Mouse (Mus musculus): ENCODE results near the gene Ccnl1. TPM values are rescaled to one million over a fixed set of nuclear protein-coding genes. Genes with fewer than 3 reads are reported as not detected.

Ccnl1 gene
- polyA plus RNA-seq, 1 experiment from 2014 or later, result 129 TPM

GRCm38 (mm10) chr3:65944713-65945112 lies 13.3 kb downstream of the Ccnl1 start:
- Histone ChIP-seq H3K36me3 (ENCODE audit: insufficient read depth) (peaks cover 50% of the 10 kb centered on the region), H3K27me3 (ENCODE audit: insufficient read depth, low read length) (no peaks in the 10 kb centered on the region), H3K4me3 (ENCODE audit: low read depth, low read length) (no peak overlapping the region), H3K27ac (ENCODE audit: low read depth) (no peak overlapping the region), H3K9me3 (ENCODE audit: low read depth, low read length) (no peaks in the 10 kb centered on the region), H3K9ac (no peak overlapping the region), H3K4me2 (no peak overlapping the region), H3K4me1 (ENCODE audit: insufficient read depth) (no peaks in the 10 kb centered on the region)
- WGBS, result 80% methylated on average over 3 of the region's 3 CpGs
- DNase-seq (no peak), ATAC-seq (ENCODE audit: insufficient read depth) (peak; percentile 24; the same call in 1 of the 2 replicates)
- no peak for TF ChIP-seq CTCF (IDR thresholded peaks at IDR 0.05; ENCODE audit: low read depth)

- Histone ChIP-seq H3K4me2 (no peak overlapping the region), H3K9ac (no peak overlapping the region), H3K4me1 (ENCODE audit: insufficient read depth) (no peaks in the 10 kb centered on the region), H3K27ac (ENCODE audit: low read depth) (no peak overlapping the region), H3K9me3 (ENCODE audit: low read depth, low read length) (no peaks in the 10 kb centered on the region), H3K4me3 (ENCODE audit: low read depth, low read length) (no peak overlapping the region), H3K36me3 (ENCODE audit: insufficient read depth) (peaks cover 41% of the 10 kb centered on the region), H3K27me3 (ENCODE audit: insufficient read depth, low read length) (no peaks in the 10 kb centered on the region)
- ATAC-seq (ENCODE audit: insufficient read depth) (0 out of 2 replicates have a peak, but pooled peaks have one; percentile 28), DNase-seq (no peak)
- TF ChIP-seq CTCF (IDR thresholded peaks at IDR 0.05; ENCODE audit: low read depth), result no peak
- 69% methylated on average over 4 of the region's 4 CpGs for WGBS
These were observed 14.6 kb downstream of the Ccnl1 start for GRCm38 (mm10) chr3:65943453-65943852.

- Histone ChIP-seq H3K27ac (ENCODE audit: low read depth) (no peak overlapping the region), H3K4me2 (no peak overlapping the region), H3K9me3 (ENCODE audit: low read depth, low read length) (no peaks in the 10 kb centered on the region), H3K4me3 (ENCODE audit: low read depth, low read length) (no peak overlapping the region), H3K36me3 (ENCODE audit: insufficient read depth) (peaks cover 18% of the 10 kb centered on the region), H3K4me1 (ENCODE audit: insufficient read depth) (no peaks in the 10 kb centered on the region), H3K27me3 (ENCODE audit: insufficient read depth, low read length) (no peaks in the 10 kb centered on the region), H3K9ac (no peak overlapping the region)
- ATAC-seq (ENCODE audit: insufficient read depth), result no peak
- no peak for DNase-seq
- no peak for TF ChIP-seq CTCF (IDR thresholded peaks at IDR 0.05; ENCODE audit: low read depth)
- 79% methylated on average over 1 of the region's 1 CpGs for WGBS
These were observed 17.0 kb downstream of the Ccnl1 start for GRCm38 (mm10) chr3:65941052-65941451.

- Histone ChIP-seq H3K4me1 (ENCODE audit: insufficient read depth) (no peaks in the 10 kb centered on the region), H3K4me2 (no peak overlapping the region), H3K36me3 (ENCODE audit: insufficient read depth) (no peaks in the 10 kb centered on the region), H3K9ac (no peak overlapping the region), H3K9me3 (ENCODE audit: low read depth, low read length) (no peaks in the 10 kb centered on the region), H3K27me3 (ENCODE audit: insufficient read depth, low read length) (no peaks in the 10 kb centered on the region), H3K27ac (ENCODE audit: low read depth) (no peak overlapping the region), H3K4me3 (ENCODE audit: low read depth, low read length) (no peak overlapping the region)
- peak; percentile 63 for TF ChIP-seq CTCF (IDR thresholded peaks at IDR 0.05; ENCODE audit: low read depth)
- 10% methylated on average over 3 of the region's 3 CpGs for WGBS
- no peak for ATAC-seq (ENCODE audit: insufficient read depth)
- DNase-seq, result peak; percentile 75
These were observed 19.8 kb downstream of the Ccnl1 start for GRCm38 (mm10) chr3:65938211-65938610.

GRCm38 (mm10) chr3:65936384-65936783 lies 21.7 kb downstream of the Ccnl1 start:
- no peaks in the 10 kb centered on the region for H3K9me3 ChIP-seq (ENCODE audit: low read depth, low read length)
- H3K4me1 ChIP-seq (ENCODE audit: insufficient read depth), result no peaks in the 10 kb centered on the region
- WGBS, result 64% methylated on average over 12 of the region's 12 CpGs
- no peak overlapping the region for H3K9ac ChIP-seq
- H3K4me3 ChIP-seq (ENCODE audit: low read depth, low read length), result no peak overlapping the region
- no peak for TF ChIP-seq CTCF (IDR thresholded peaks at IDR 0.05; ENCODE audit: low read depth)
- no peak overlapping the region for H3K27ac ChIP-seq (ENCODE audit: low read depth)
- no peaks in the 10 kb centered on the region for H3K27me3 ChIP-seq (ENCODE audit: insufficient read depth, low read length)
- DNase-seq (no peak), ATAC-seq (ENCODE audit: insufficient read depth) (no peak)
- H3K36me3 ChIP-seq (ENCODE audit: insufficient read depth), result no peaks in the 10 kb centered on the region
- H3K4me2 ChIP-seq, result no peak overlapping the region

GRCm38 (mm10) chr3:65935153-65935552 lies 22.9 kb downstream of the Ccnl1 start:
- Histone ChIP-seq H3K4me2 (no peak overlapping the region), H3K36me3 (ENCODE audit: insufficient read depth) (no peaks in the 10 kb centered on the region), H3K27me3 (ENCODE audit: insufficient read depth, low read length) (no peaks in the 10 kb centered on the region), H3K4me1 (ENCODE audit: insufficient read depth) (no peaks in the 10 kb centered on the region), H3K9ac (no peak overlapping the region), H3K9me3 (ENCODE audit: low read depth, low read length) (no peaks in the 10 kb centered on the region), H3K27ac (ENCODE audit: low read depth) (no peak overlapping the region), H3K4me3 (ENCODE audit: low read depth, low read length) (no peak overlapping the region)
- DNase-seq (no peak), ATAC-seq (ENCODE audit: insufficient read depth) (no peak)
- 79% methylated on average over 4 of the region's 4 CpGs for WGBS
- no peak for TF ChIP-seq CTCF (IDR thresholded peaks at IDR 0.05; ENCODE audit: low read depth)

- H3K36me3 ChIP-seq (ENCODE audit: insufficient read depth), result no peaks in the 10 kb centered on the region
- 67% methylated on average over 4 of the region's 4 CpGs for WGBS
These were observed 24.3 kb downstream of the Ccnl1 start for GRCm38 (mm10) chr3:65933726-65934125.

GRCm38 (mm10) chr3:65931542-65931941 lies 26.5 kb downstream of the Ccnl1 start:
- H3K4me1 ChIP-seq (ENCODE audit: insufficient read depth), result peaks cover 10% of the 10 kb centered on the region; the same call in 1 of the 2 replicates
- WGBS, result 63% methylated on average over 7 of the region's 7 CpGs
- H3K9me3 ChIP-seq (ENCODE audit: low read depth, low read length), result no peaks in the 10 kb centered on the region
- H3K27me3 ChIP-seq (ENCODE audit: insufficient read depth, low read length), result no peaks in the 10 kb centered on the region
- TF ChIP-seq CTCF (IDR thresholded peaks at IDR 0.05; ENCODE audit: low read depth), result no peak
- DNase-seq (no peak), ATAC-seq (ENCODE audit: insufficient read depth) (no peak)
- no peak overlapping the region for H3K4me2 ChIP-seq
- H3K9ac ChIP-seq, result no peak overlapping the region
- H3K4me3 ChIP-seq (ENCODE audit: low read depth, low read length), result no peak overlapping the region
- no peak overlapping the region for H3K27ac ChIP-seq (ENCODE audit: low read depth)
- no peaks in the 10 kb centered on the region for H3K36me3 ChIP-seq (ENCODE audit: insufficient read depth)

More at GRCm38 (mm10) chr3:65933726-65934125, 24.3 kb downstream of the Ccnl1 start:
- DNase-seq (no peak), ATAC-seq (ENCODE audit: insufficient read depth) (no peak)
- Histone ChIP-seq H3K4me1 (ENCODE audit: insufficient read depth) (peaks cover 8% of the 10 kb centered on the region; the same call in 1 of the 2 replicates), H3K9ac (no peak overlapping the region), H3K27me3 (ENCODE audit: insufficient read depth, low read length) (no peaks in the 10 kb centered on the region), H3K9me3 (ENCODE audit: low read depth, low read length) (no peaks in the 10 kb centered on the region), H3K4me3 (ENCODE audit: low read depth, low read length) (no peak overlapping the region), H3K27ac (ENCODE audit: low read depth) (no peak overlapping the region), H3K4me2 (no peak overlapping the region)
- TF ChIP-seq CTCF (IDR thresholded peaks at IDR 0.05; ENCODE audit: low read depth), result no peak

Data from lung, embryonic 14.5 days (tissue).